Mouse (Mus musculus) small intestine, adult 2 months (tissue): Measurements from ENCODE around the gene Tarsl2.

Source experiments
- CTCF ChIP-seq: fragments of 200-500 bp; IDR thresholded peaks from 2 replicates; pipeline ENCODE4 v1.5.1; 2012; ENCODE audit warnings: low read depth, mild to moderate bottlenecking, control low read depth, inconsistent platforms, low read length, moderate library complexity, mixed read lengths; ENCODE audit not compliant: insufficient replicate concordance, insufficient read length; ENCODE audit errors: extremely low read depth
- POLR2A ChIP-seq: fragments of 200-500 bp; IDR thresholded peaks from 2 replicates; pipeline ENCODE4 v1.6.1; 2012; ENCODE audit warnings: low read depth, mild to moderate bottlenecking, control low read depth, inconsistent platforms, low read length, moderate library complexity

GRCm38 (mm10) chr7:65657490-65658120 lies 12.9 kb downstream of the Tarsl2 start:
- no peak for TF ChIP-seq CTCF
- TF ChIP-seq POLR2A: no peak
